In genomic region chr16:10058094-10058493, GRCm38 (mm10) we compare ENCODE assay signal across 28 mouse cellular contexts.
A peak's percentile ranks its signal among the peaks of the same experiment; 100 is the strongest.
DNase-seq lines count a peak whose midpoint lies in the region; ATAC-seq and TF ChIP-seq lines count a peak whose summit lies in the region.
"Had no signal": no experiment of that assay in that cellular context is flagged by ENCODE, and none has a peak within 500 bp of the region (broad histone marks: within the 10 kb centered on the region; RNA-seq: fewer than 3 reads in every experiment).

No protein-coding gene starts in this region.

- DNase-seq in embryonic facial prominence, embryonic 14.5 days (ENCODE audit: low spot score) = peak; percentile 18
- no peak for DNase-seq in embryonic facial prominence, embryonic 10.5 days (ENCODE audit: low spot score)
- no peak for DNase-seq in layer of hippocampus, adult 2 months (ENCODE audit: low spot score in 2 of 2)
- DNase-seq in layer of hippocampus, adult 8-10 months (ENCODE audit: low spot score in 2 of 2) = no peak
- no peak for DNase-seq in lung, adult 2 months
- peak; percentile 21 for DNase-seq in brain, embryonic 14.5 days (ENCODE audit: low read depth)
- no peak for DNase-seq in adipocyte (ENCODE audit: low spot score)
- DNase-seq: adrenal gland, postnatal 25 days; cerebellum, adult 8-10 months; forebrain, postnatal 0 days; heart, adult 2 months; heart, postnatal 4 days; kidney, adult 18-20 months; kidney, postnatal 25 days; right cerebral cortex, adult 18-20 months; spleen, adult 18-20 months; thymus, postnatal 14 days had no signal

- H3K36me3 ChIP-seq in embryonic facial prominence, embryonic 14.5 days (ENCODE audit: control insufficient read depth, insufficient read depth, low read length) = no peaks in the 10 kb centered on the region
- H3K36me3 ChIP-seq in embryonic facial prominence, embryonic 10.5 days (replicated peaks) = no peaks in the 10 kb centered on the region
- H3K36me3 ChIP-seq in lung, embryonic 16.5 days (ENCODE audit: control insufficient read depth, insufficient read depth, low read length) = no peaks in the 10 kb centered on the region
- H3K36me3 ChIP-seq: embryonic facial prominence, embryonic 15.5 days; forebrain, embryonic 12.5 days; heart, embryonic 12.5 days; kidney, embryonic 15.5 days; liver, embryonic 15.5 days; midbrain, embryonic 10.5 days; midbrain, embryonic 15.5 days; neural tube, embryonic 12.5 days had no signal

- H3K27ac ChIP-seq in embryonic facial prominence, embryonic 14.5 days (replicated peaks; ENCODE audit: low read depth, low read length) = no peak overlapping the region
- no peak overlapping the region for H3K27ac ChIP-seq in embryonic facial prominence, embryonic 10.5 days (replicated peaks)
- H3K27ac ChIP-seq in layer of hippocampus, adult 2 months = peak overlapping the region; percentile 18; the same call in 1 of the 2 replicates
- no peak overlapping the region for H3K27ac ChIP-seq in lung, embryonic 16.5 days (ENCODE audit: low read length)
- H3K27ac ChIP-seq: embryonic facial prominence, embryonic 15.5 days; forebrain, embryonic 12.5 days; heart, adult 2 months; kidney, embryonic 15.5 days; liver, embryonic 15.5 days; midbrain, embryonic 10.5 days; midbrain, embryonic 15.5 days; neural tube, embryonic 12.5 days had no signal

- WGBS in embryonic facial prominence, embryonic 14.5 days = 76% methylated on average over 4 of the region's 4 CpGs
- WGBS in embryonic facial prominence, embryonic 10.5 days = 82% methylated on average over 4 of the region's 4 CpGs
- WGBS in lung, embryonic 16.5 days = 43% methylated on average over 4 of the region's 4 CpGs
- 56% methylated on average over 4 of the region's 4 CpGs for WGBS in lung, adult 2 months

- no peak overlapping the region for H3K9ac ChIP-seq in embryonic facial prominence, embryonic 14.5 days (ENCODE audit: low read depth, low read length)
- no peak overlapping the region for H3K9ac ChIP-seq in lung, embryonic 16.5 days (ENCODE audit: low read length)
- H3K9ac ChIP-seq: embryonic facial prominence, embryonic 15.5 days; forebrain, embryonic 12.5 days; forebrain, postnatal 0 days; heart, embryonic 12.5 days; kidney, embryonic 15.5 days; liver, embryonic 15.5 days; midbrain, embryonic 15.5 days; neural tube, embryonic 12.5 days had no signal

- H3K4me1 ChIP-seq in embryonic facial prominence, embryonic 14.5 days (ENCODE audit: control insufficient read depth, insufficient read depth, low read length) = no peaks in the 10 kb centered on the region
- H3K4me1 ChIP-seq in embryonic facial prominence, embryonic 10.5 days = no peaks in the 10 kb centered on the region
- no peaks in the 10 kb centered on the region for H3K4me1 ChIP-seq in lung, embryonic 16.5 days (replicated peaks; ENCODE audit: control insufficient read depth, insufficient read depth, low read length)
- no peaks in the 10 kb centered on the region for H3K4me1 ChIP-seq in lung, adult 2 months (ENCODE audit: control insufficient read depth, insufficient read depth, low read length)
- H3K4me1 ChIP-seq: embryonic facial prominence, embryonic 15.5 days; forebrain, embryonic 12.5 days; kidney, embryonic 15.5 days; liver, embryonic 15.5 days; midbrain, embryonic 10.5 days; midbrain, embryonic 15.5 days; neural tube, embryonic 12.5 days had no signal

- H3K9me3 ChIP-seq in embryonic facial prominence, embryonic 14.5 days (ENCODE audit: control insufficient read depth, low read length) = no peaks in the 10 kb centered on the region
- H3K9me3 ChIP-seq in embryonic facial prominence, embryonic 10.5 days = no peaks in the 10 kb centered on the region
- H3K9me3 ChIP-seq in lung, embryonic 16.5 days (ENCODE audit: control insufficient read depth, low read length) = no peaks in the 10 kb centered on the region
- H3K9me3 ChIP-seq: embryonic facial prominence, embryonic 15.5 days; forebrain, embryonic 12.5 days; heart, embryonic 12.5 days; kidney, embryonic 15.5 days; liver, embryonic 15.5 days; midbrain, embryonic 10.5 days; midbrain, embryonic 15.5 days; neural tube, embryonic 12.5 days had no signal

- TF ChIP-seq CTCF in layer of hippocampus, adult 2 months (conservative IDR thresholded peaks at IDR 0.05) = no peak
- no peak for TF ChIP-seq CTCF in lung, adult 2 months (IDR thresholded peaks at IDR 0.05; ENCODE audit: insufficient read depth, low read length)
- TF ChIP-seq CTCF in brain, embryonic 14.5 days (IDR thresholded peaks at IDR 0.05; ENCODE audit: borderline replicate concordance, extremely low read depth, insufficient read depth, insufficient read length) = no peak

- H3K4me3 ChIP-seq in embryonic facial prominence, embryonic 14.5 days (ENCODE audit: low read depth, low read length) = no peak overlapping the region
- H3K4me3 ChIP-seq in embryonic facial prominence, embryonic 10.5 days = no peak overlapping the region
- no peak overlapping the region for H3K4me3 ChIP-seq in layer of hippocampus, adult 2 months
- no peak overlapping the region for H3K4me3 ChIP-seq in lung, embryonic 16.5 days (ENCODE audit: low read length)
- no peak overlapping the region for H3K4me3 ChIP-seq in lung, adult 2 months (replicated peaks; ENCODE audit: extremely low read depth, low read depth, low read length)
- H3K4me3 ChIP-seq: embryonic facial prominence, embryonic 15.5 days; forebrain, embryonic 12.5 days; heart, adult 2 months; heart, embryonic 12.5 days; kidney, embryonic 15.5 days; liver, embryonic 15.5 days; midbrain, embryonic 10.5 days; midbrain, embryonic 15.5 days; myocyte; neural tube, embryonic 12.5 days had no signal

- ATAC-seq in embryonic facial prominence, embryonic 14.5 days (ENCODE audit: low read depth) = no peak
- ATAC-seq in lung, embryonic 16.5 days (ENCODE audit: low read depth) = peak; percentile 98
- ATAC-seq: forebrain, postnatal 0 days; midbrain, embryonic 15.5 days; Patski had no signal

- no peaks in the 10 kb centered on the region for H3K27me3 ChIP-seq in embryonic facial prominence, embryonic 14.5 days (replicated peaks; ENCODE audit: control insufficient read depth, insufficient read depth, low read length)
- no peaks in the 10 kb centered on the region for H3K27me3 ChIP-seq in embryonic facial prominence, embryonic 10.5 days (replicated peaks; ENCODE audit: low read depth, poor library complexity, severe bottlenecking)
- H3K27me3 ChIP-seq in lung, embryonic 16.5 days (ENCODE audit: control insufficient read depth, insufficient read depth, low read depth, low read length) = no peaks in the 10 kb centered on the region
- H3K27me3 ChIP-seq: embryonic facial prominence, embryonic 15.5 days; forebrain, embryonic 12.5 days; heart, embryonic 12.5 days; kidney, embryonic 15.5 days; liver, embryonic 15.5 days; midbrain, embryonic 15.5 days; neural tube, embryonic 12.5 days had no signal

- TF ChIP-seq POLR2A in lung, adult 2 months (IDR thresholded peaks at IDR 0.05; ENCODE audit: borderline replicate concordance, extremely low read depth, low read depth, low read length) = no peak
- no peak for TF ChIP-seq POLR2A in brain, embryonic 14.5 days (IDR thresholded peaks at IDR 0.05; ENCODE audit: borderline replicate concordance, extremely low read depth, insufficient read depth, insufficient read length, poor library complexity, severe bottlenecking)

- no peak overlapping the region for H3K4me2 ChIP-seq in embryonic facial prominence, embryonic 14.5 days (ENCODE audit: low read depth, low read length)
- no peak overlapping the region for H3K4me2 ChIP-seq in lung, embryonic 16.5 days (ENCODE audit: low read depth, low read length)
- H3K4me2 ChIP-seq: embryonic facial prominence, embryonic 15.5 days; forebrain, embryonic 12.5 days; heart, embryonic 12.5 days; kidney, embryonic 15.5 days; liver, embryonic 15.5 days; midbrain, embryonic 15.5 days; neural tube, embryonic 12.5 days had no signal

Comparison
In these comparisons a context has a peak if more than half of its experiments do, and no peak if none do; other contexts are left out.
1. DNase-seq: peak in embryonic facial prominence, embryonic 14.5 days (single experiment) and brain, embryonic 14.5 days (single experiment); none in embryonic facial prominence, embryonic 10.5 days (single experiment), layer of hippocampus, adult 2 months (0 of 2), layer of hippocampus, adult 8-10 months (0 of 2), lung, adult 2 months (single experiment) and adipocyte (single experiment).